Mouse (Mus musculus) CD4-positive helper T cell, adult 2 months (primary cell): ENCODE results near the gene Maco1.
"Not testable (repeated sequence)": the region's sequence is repeated elsewhere in the genome, so short reads cannot be mapped to it uniquely, and the experiment has no call there.

Experiments
- DNase-seq: peaks from one replicate; pipeline ENCODE4 v3.0.0-alpha.2; 2012; ENCODE audit warnings: low read depth, missing footprints, low spot score

The Maco1 gene

DNA sequence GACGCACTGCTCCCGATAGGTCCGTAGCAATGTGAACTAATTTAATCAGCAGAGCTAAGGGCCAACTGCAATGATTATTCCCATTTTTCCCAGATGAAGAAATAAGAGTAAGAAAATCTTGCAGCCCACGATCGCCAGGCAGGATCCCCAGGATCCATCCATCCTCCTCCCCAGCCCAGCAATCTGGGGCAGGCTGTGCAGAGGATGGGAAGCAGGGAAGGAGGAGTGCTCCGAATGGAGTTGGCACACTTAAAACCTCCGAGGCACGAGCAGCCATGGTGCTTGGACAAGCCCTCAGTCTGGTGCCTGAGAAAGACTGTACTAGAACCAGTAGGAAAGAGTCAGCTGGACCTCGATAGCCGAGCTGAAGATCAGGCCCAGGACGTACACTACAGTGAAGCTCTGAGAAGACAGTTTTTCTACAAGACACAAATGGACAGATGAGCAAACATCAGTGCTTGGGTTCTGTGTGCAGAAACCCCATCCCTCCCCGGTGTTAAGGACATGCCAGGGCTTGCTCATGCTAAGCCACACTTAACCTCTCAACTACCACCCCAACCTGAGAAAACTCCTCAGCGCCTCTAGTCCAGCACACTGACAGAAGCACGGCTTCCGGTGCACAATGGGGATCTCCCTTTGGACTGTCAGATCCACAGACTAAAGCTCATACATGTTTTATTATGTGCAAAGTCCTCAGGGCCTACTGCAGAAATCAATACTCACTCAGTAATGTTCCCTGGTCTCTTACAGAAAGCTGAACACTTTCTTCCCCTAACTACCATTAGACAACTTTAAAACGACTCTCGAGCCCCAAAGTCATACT lies 39.5 kb downstream of the Maco1 start:
- no peak for DNase-seq

GRCm38 (mm10) chr4:134804765-134805164 lies 48.4 kb downstream of the Maco1 start:
- no peak for DNase-seq

DNA sequence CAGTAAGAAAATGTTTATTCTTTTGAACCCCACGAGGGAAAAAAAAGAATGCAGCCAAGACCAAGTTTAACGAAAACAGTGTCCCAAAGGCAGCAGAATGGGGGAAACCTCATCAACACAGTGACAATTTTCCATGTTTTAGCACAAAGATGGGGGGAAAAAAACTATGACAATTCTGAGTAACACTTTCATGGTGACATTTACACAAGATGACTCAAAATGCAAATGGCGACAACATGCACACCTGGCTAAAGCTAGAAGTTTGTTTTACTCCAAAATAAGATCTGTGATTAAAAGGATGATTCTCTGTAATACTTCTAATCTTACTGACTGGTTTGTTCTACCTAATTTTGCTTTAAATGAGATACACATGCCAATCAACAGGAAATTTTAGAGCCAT lies 50.4 kb downstream of the Maco1 start:
- no peak for DNase-seq

DNA sequence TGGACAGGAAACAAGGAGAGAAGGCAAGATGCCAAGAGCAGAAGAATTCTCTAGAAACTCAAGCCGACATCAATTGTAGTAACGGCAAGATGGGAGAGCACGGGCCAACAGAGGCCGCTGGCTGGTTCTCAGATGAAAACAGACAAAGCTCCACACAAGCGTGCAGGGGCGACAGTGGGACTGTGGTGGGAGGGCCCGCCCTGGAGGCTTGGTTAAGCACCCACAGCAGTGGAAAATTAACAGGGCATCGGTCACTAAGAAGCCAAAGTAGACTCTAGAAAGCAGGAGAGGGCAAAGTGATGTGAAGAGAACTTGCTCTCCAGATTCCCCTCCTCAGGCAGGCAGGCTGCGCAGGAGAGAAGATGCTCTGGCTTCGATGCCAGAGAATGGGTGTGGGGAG lies 51.0 kb downstream of the Maco1 start:
- DNase-seq, result no peak

- no peak for DNase-seq
Measured at GRCm38 (mm10) chr4:134800693-134801092, 52.5 kb downstream of the Maco1 start.

GRCm38 (mm10) chr4:134800098-134800497 lies 53.0 kb downstream of the Maco1 start:
- DNase-seq, result no peak

- DNase-seq, result peak; percentile 69
Measured at GRCm38 (mm10) chr4:134799272-134799671, 53.9 kb downstream of the Maco1 start.

DNA sequence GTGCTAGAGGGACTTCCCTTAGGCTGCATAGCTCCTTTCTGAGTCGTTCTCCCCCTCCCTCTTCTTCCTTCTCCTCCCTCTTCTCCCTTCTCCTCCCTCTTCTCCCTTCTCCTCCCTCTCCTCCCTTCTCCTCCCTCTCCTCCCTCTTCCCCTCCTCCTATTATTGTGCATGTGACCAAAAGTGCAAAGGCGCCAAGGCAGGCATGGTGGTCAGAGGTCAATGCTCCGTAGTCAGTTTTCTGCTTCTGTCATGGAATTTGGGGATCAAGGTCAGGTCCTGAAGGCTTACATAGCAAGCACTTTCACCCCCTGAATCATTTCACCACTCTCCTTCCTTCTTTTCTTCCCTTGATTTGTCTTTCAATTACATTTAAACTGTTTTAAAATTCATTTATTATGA lies 54.3 kb downstream of the Maco1 start:
- no peak for DNase-seq

GRCm38 (mm10) chr4:134797621-134798020 lies 55.5 kb downstream of the Maco1 start:
- DNase-seq, result no peak

DNA sequence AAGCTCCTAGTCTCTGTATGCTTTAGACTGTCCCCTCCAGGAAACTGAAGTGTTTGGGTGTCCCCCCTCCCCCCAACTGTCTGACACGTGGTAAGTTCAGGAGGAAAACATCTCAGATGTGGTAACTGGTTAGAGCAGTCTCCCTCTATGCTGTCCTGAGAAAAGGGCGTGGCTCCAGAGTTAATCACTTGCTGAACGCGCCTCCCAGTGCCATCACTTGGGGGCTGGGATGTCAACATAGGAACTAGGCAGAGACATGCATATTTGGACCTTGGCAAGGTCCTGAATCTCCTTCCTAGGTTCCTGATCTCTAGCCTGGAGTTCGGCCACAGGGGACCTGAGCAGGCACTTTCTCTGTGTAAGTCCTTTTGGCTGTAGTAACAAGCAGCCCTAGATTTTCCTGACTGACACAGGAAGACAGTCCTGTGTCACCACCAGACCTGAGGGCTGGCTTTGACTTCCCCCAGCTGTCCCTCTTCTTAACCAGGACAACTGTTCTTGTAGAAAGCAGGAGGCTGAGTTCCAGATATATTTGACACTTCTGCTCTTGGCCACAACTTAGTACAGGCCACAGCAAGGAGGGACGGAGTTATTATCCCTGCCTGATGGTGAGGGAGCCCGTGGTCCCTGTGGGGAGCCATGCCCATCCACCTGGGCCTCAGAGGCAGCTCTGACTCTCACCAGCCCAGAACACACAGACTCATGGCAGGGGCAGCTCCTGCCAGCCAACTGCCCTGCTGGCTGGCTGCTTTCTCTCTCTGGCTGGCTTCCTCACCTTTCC lies 56.4 kb downstream of the Maco1 start:
- peak; percentile 84 for DNase-seq

GRCm38 (mm10) chr4:134795819-134796485 lies 57.2 kb downstream of the Maco1 start:
- peak; percentile 57 for DNase-seq

GRCm38 (mm10) chr4:134794959-134795358 lies 58.2 kb downstream of the Maco1 start:
- not testable (repeated sequence) for DNase-seq

DNA sequence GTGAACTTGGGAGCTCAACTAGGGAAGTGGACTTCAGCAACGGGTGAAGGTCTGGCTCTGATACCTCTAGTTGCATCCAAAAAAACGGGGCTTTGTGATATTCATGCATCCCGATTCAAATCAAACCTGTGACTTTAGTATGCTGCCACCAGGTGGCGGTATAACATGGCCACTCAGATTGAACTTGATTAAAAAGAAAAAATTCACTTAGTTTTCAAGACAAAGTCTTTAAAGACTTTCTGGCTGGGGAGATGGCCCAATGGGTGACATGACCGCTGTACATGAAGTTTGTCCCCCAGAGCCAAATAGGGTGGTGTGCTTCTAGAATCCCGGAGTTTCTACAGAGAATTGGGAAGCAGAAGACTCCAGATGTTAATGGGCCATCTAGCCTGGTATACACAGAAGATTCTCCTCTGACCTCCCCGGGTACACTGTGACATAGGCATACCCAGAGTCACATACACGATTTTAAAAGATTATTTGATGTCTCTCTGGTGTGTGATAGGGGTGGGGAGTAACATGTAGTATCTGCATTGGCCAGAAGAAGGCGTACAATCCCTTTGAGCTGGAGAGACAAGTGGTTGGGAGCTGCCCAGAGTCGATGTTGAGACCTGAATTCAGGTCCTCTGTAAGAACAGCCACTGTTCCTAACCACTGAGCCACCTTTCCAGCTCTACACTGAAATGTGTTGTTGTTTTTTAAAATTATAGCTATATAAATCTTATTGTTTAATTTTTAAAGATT lies 59.8 kb downstream of the Maco1 start:
- peak; percentile 73 for DNase-seq

DNA sequence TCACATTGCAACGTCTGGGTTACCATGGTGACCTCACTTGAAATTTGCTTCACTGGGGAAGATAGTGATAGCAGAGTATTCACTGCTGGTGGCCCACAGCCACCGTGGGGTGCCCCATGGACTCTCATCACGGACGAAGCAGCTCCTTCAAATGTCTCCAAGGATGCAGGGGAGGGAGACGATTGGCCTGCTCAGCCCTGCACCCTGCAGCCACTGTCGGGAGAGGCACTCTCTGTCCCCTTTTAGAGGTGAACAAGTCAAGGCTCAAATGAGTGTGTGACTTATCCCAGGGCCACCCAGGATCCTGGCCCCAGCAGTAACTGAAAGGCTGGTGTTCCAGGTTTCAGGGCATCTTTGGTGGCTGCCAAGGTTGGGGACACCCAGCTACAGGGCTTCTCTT lies 61.4 kb downstream of the Maco1 start:
- no peak for DNase-seq

- peak; percentile 92 for DNase-seq
Measured at GRCm38 (mm10) chr4:134786946-134787345, 66.2 kb downstream of the Maco1 start.

DNA sequence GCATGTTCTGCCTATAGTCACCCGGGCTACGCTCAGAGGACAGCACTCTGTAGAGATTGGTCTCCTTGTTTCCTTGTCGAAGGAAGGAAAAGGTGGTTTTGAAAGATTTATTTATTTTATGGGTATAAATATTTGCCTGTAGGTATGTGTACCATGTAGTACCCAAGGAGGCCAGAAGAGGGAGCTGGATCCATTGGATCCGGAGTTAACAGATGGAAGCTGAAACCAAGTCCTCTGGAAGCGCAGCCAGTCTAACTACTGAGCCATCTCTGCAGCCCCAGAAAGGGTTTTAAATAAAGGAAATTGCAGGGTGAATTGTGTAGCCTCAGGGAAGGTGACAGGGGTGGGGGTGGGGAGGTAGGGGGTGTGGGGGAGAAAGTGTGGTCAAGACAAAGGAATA lies 68.4 kb downstream of the Maco1 start:
- peak; percentile 49 for DNase-seq

DNA sequence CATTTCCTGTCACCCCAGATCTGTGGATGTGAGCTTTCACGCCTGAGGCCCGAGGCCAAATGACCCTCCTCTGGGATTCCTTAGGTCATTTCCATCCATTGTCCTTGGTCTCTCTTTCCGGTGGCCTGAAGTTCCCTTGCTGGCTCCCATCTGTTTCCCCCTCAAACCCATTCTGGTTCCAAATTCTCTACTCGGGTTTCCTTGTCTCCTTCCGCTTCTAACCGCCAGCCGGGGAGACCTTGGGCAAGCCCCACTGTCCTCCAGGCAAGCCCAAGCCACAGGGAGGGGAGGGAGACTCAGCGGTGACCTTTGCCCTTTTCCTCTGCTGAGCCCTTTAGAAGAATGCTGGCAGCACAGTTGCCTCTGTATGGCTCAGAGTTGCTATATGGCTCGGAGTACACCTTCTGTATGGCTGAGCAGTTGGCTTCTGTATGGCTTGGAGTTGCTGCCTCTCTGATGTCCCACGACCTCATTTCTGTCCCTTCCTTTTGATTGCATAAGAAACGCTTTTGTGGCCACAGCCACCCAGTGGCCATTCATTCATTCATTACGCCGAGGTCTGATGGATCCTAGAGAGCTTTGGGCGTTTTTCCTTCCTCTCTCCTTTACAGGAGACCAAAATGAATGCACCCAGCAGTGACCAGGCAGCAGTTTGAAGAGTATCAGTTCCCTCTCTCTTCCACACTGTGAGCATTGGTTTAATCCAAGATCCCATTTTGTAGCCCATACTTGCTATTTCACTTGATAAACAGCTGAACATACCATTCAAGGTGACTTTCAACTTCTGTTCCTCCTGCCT lies 73.8 kb downstream of the Maco1 start:
- DNase-seq, result no peak

DNA sequence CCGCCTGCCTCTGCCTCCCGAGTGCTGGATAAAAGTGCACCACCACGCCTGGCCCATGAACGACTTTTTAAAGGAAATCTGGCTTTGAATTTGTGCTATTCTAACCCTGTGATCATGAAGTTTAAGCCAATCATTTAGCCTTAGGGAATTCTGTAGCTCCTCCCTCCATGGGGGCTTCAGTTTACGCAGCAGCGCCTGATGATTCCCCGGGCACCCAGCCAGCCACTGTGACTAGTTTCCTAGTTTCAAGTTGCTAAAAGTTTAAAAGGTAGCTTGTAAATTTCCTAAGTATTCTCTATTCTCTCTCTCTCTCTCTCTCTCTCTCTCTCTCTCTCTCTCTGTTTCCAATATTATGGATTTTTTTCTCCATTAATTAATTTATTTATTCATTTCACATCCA lies 76.9 kb downstream of the Maco1 start:
- DNase-seq, result no peak

GRCm38 (mm10) chr4:134775234-134775944 lies 77.8 kb downstream of the Maco1 start:
- no peak for DNase-seq

- no peak for DNase-seq
Measured at GRCm38 (mm10) chr4:134774126-134774525, 79.0 kb downstream of the Maco1 start.
